Mouse (Mus musculus): Measurements from ENCODE around the gene Mettl7b.

Mettl7b gene

DNA sequence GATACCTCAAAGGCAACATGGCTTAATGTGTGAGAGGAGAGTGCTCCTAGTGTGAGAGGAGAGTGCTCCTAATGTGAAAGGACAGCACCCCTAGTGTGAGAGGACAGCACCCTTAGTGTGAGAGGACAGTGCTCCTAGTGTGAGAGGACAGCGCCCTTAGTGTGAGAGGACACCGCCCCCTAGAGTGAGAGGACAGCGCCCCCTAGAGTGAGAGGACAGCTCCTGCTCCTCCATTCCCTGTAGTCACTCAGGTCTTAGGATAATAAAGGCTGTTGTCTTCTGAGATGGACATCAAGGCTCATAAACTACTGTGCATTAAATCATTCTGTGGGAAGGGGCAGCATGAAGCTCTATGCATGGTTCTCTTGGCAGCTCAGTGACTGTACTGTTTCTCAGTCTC lies 15.1 kb downstream of the Mettl7b start:
- DNase-seq = peak; percentile 48 to 78

DNA sequence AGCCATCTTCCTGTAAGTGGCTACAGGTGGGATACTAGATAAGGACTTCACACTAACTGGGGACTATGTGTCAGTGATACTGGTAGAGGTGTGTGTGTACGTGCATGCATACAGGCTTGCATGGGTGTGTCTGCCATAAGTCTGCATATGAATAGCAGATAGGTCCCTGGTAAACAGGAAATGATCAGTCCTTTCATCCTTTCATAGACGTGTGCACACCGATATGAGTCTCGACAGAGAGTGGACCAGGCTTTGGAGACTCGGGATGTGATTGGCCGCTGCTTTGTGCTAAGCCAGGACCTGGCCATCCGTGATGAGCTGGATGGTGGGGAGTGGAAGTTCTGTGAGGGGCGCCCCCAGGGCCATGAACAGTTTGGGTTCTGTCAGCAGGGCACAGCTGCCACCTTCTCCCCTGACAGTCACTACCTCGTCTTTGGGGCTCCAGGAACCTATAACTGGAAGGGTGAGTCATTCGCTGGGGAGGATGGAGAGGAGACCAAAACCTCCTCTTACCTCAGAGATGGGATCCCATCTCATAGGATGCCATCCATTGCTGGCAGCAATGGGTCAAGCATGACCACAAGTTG lies 20.2 kb downstream of the Mettl7b start:
- DNase-seq = no peak

- peak in 1 of 2 experiments; percentile 50 for DNase-seq
Observed at GRCm38 (mm10) chr10:128938974-128939373, 21.8 kb downstream of the Mettl7b start.

- DNase-seq = peak; percentile 97 to 99
Observed at GRCm38 (mm10) chr10:128938457-128938856, 22.3 kb downstream of the Mettl7b start.

DNA sequence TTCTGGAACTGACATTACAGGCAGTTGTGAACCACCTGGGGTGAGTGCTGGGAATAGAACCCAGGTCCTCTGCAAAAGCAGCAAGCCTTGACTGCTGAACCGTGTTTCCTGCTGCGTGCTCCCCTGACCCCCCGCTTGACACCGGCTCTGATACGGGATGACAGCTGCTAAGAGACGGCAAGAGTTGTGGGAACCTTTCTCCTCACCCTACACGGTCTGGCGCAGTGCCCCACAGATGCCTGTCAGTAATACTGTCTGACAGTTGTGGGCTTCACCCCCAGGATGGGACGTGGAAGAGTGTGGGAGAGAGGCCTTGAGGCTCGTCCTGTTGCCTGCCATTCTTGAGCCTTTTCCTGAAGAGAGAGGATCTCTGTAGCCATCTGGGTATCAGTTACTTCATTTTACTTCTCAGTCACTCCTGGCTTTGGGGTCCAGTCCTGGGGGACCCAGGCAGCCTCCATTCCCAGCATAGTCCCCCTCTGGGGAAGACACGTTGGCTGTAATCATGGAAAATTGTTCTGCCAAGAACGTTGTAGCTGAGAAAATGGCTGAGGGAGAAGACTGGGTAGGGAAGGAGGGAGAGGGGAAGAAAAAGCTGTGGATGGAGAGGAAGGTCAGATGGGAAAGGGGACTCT lies 22.9 kb downstream of the Mettl7b start:
- peak; percentile 60 to 69 for DNase-seq

- peak in 1 of 2 experiments; percentile 45 for DNase-seq
Observed at GRCm38 (mm10) chr10:128935826-128936440, 24.9 kb downstream of the Mettl7b start.

DNA sequence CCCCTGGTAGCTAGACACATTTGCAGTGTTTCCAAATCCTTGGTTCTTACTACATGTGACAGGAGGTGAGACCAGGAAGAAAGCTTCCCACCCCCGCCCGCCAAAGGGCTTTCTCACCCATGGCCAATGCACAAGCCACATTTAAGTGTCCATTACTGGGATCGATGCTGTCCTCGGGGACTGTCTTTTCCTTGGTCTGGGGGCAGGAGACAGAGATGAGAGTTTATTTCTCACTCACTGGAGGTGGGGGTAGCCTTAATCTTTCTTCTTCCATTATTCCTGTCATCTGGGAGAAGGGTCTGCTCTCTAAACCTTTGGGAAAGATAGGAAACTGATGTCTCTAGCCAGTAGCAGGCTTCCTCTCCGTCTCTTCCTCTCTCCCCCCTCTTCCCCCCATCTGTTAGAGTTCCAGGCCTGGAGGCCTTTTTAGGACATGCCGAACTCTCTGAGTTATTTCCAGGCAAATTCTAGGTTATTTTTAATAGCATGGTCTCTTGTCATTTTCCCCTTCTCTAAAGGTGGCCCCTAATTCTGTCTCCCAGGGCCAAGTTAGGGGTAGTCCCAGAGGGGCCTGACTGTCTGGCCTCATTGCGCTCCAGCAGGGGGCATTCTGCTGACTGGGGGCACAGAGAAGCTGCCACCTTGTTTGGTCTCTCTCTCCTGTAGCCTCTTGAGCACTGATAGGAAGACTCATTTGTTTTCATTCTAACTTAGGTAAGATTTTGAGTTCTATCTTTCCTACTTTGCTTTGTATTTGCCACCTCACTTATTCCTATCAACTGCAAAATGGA lies 25.6 kb downstream of the Mettl7b start:
- peak in 1 of 2 experiments; percentile 44 for DNase-seq

- peak; percentile 43 to 55 for DNase-seq
Observed at GRCm38 (mm10) chr10:128933976-128934721, 26.6 kb downstream of the Mettl7b start.

DNA sequence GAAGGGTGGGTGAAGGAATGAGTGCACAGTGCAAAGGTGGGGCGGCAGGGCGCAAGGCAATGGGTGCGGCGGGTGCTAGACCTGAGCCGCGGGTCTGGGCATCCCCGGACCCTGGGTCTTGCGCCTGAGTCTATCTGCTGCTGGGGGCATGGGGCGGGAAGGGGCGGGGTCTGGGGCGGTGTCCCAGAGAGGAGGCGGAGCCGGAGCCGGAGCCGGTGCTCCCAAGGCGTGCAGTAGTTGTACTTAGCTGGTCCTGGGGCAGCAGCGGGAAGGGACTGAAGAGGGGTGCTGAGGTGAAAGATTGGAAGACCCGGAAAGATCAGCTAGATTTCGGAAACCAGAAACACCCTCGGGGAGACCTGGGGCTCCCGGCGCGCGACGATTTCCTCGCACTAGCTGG lies 27.2 kb downstream of the Mettl7b start, which contains the start of gene Itga7:
Gene Itga7, plus strand, starts transcription at position 245 of the 400 bp plus-strand sequence.
- peak; percentile 73 to 78 for DNase-seq

DNA sequence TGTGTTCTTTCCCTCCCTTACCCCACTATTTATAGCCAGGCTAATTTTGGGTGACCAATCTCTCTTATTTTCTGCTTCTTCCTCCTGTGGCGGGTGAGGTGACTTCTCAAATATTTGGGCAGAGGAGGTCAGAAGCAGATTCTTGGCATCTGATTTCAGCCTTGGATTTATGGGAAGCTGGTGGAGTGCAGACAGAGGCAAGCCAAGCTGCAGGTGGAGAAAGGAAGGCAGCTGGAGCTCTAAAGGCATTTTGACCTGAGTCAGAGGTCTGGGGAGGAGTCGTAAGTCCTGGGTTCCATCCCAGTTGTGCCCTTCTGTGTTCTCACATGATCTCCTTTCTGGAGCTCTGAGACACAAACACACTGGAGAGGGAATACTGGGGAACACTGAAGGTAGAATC lies 29.3 kb downstream of the Mettl7b start:
- DNase-seq = no peak

- DNase-seq = no peak
Observed at GRCm38 (mm10) chr10:128929638-128930378, 31.0 kb downstream of the Mettl7b start.

DNA sequence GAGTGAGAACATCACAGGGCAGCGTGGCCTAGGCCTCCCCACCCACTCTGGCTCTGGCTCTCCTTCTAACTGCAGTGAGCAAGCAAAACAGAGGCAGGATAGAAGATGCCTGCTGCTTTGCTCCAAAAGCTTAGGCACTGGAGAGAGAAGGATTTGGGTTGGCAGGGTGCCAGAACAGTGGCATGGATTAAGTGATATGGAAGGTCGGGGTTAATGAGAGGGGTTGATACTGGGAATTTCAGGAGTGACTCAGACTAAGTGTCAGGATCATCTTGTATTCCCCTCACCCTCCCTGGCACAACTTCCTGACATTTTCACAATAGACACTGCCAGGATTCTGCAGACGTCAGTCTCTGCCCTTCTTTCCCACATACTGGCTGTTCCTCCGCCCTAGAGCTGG lies 32.4 kb downstream of the Mettl7b start:
- DNase-seq = peak; percentile 52 to 71

- no peak for DNase-seq
Observed at GRCm38 (mm10) chr10:128923935-128924334, 36.9 kb downstream of the Mettl7b start, which contains the start of gene Bloc1s1. Gene Bloc1s1 (minus strand): TSS chr10:128924035.

DNA sequence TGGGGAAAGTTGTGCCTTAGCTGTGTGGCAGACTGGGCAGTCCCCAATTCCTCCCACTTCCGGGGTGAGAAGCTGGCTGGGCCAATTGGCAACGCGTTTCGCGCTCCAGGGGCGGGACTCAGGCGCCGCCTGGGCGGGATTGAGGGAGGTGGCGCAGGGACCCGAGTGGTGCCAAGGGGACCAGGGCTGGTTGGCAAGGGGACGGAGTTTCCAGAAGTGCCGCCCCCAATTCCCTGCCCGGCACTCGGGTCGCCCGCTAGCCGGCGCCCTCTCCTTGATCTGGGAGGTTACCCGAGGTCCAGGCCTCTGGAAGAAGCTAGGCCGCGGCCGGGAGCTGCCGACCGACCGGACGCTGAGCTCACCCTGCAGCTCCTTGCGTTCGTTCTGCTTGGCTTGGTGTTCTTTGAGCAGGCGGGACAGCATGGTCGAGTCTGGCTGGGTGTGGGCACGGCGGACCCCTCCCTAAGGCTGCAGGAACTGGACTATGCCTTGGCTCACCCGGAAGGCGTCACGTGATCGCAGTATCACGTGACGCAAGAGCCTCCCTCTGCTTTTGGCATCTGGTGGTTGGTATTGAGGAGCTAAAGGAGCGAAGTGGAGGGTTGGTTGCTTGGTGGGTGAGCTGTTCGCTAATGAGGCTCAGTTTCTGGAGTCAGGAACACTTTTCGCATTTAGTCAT lies 37.6 kb downstream of the Mettl7b start:
- peak; percentile 93 to 96 for DNase-seq

GRCm38 (mm10) chr10:128922822-128923012 lies 38.1 kb downstream of the Mettl7b start, which contains the start of gene Rdh5:
Gene Rdh5 (minus strand): TSS chr10:128922888.
- DNase-seq = no peak

DNA sequence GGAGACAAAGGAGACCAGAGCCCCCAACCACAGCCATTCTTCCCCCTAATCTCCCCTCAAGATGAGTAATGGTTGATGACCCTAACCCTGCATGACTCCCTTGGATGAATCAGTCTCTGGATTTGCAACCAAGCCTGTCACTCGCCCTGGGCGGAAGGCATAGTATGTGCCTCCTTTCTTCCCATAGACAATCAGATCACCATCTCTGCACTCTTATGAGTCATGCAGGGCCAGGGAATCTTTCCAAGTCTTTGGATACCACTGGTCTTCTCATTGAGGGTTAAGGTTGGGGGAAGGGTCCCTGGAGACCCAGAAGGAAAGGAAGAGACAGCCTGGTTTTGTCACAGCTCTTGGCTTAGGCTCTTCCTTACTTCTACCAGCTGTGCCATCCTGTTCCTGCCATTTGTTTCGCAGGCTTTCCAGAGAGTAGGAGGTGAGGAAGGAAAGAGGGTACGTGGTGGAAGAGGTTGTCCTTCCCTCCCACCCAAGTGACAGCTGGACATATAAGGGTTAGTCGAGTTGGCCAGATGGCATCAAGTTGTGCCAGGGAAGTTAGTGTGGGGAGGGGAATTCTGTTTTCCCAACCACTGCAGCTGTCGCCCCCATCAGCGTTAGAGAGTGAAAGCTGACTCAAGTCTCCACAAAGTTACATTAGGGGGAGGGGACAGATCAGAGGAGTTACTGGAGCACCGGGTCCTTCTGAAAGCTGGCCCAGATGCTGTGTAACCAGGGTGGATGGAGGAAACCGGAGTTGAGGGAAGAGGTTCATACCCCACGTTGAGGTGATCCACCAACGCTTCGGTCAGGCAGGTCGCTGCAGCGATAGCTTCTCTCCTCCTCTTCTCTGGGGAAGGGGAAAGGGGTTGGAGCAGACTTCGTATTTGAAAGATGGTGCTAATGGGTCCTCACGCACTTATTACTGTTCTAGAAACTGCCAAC lies 38.6 kb downstream of the Mettl7b start:
- DNase-seq = peak in 1 of 2 experiments; percentile 44

- DNase-seq = no peak
Observed at GRCm38 (mm10) chr10:128921251-128921650, 39.5 kb downstream of the Mettl7b start.

GRCm38 (mm10) chr10:128920736-128921161 lies 40.0 kb downstream of the Mettl7b start:
- DNase-seq = no peak

- no peak for DNase-seq
Observed at GRCm38 (mm10) chr10:128919966-128920365, 40.8 kb downstream of the Mettl7b start.

DNA sequence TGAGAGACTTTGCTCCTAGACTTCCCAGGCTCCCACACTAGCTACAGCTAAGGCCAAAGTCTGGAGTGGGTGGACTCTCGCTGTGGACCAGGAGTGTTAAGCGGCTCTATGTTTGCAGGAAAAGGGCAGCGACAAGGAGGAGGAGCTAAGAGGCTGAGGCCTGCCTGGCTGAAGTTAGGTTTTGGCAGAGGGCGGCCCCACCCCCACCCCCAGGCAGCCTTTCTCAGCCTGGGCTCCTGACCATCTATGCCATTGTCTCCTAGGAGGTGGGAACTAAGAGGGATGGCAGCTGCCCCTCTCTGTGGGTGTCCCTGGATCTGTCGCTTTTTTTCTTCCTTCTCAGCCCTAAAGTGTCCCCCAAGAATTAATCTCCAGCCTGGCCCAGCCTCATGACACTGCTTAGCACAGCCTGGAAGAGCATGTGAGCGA lies 41.6 kb downstream of the Mettl7b start:
- peak; percentile 71 to 73 for DNase-seq
